Mouse (Mus musculus): ENCODE measurements at regions not wholly inside any gene's neighbourhood (a gene's known extent, or its start where the extent isn't known, plus 50 kb on each side); places are given as distances from the start of the nearest gene placed in this dataset.

DNA sequence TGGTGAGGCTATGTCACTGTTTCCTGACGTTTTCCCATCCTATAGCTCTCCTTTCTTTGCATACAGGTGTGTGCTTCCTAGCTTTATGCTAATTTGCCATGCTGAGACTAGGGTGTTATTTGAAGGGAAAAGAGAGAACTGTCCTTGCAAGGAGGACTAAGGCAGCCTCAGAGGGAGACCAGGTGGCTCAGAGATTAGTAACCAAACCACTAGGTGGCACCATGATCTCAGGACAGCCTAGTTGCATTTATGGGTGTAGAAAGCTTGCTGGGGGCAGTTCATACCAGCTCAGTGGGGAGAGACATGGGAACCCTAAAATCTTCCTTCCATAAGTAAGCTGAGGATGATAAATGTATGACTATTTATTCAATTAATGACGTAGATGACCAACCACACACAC is 68.9 kb upstream of the Dnajc19 start:
- no peak for DNase-seq (ENCODE audit: extremely low read depth, insufficient read length, low spot score)

DNA sequence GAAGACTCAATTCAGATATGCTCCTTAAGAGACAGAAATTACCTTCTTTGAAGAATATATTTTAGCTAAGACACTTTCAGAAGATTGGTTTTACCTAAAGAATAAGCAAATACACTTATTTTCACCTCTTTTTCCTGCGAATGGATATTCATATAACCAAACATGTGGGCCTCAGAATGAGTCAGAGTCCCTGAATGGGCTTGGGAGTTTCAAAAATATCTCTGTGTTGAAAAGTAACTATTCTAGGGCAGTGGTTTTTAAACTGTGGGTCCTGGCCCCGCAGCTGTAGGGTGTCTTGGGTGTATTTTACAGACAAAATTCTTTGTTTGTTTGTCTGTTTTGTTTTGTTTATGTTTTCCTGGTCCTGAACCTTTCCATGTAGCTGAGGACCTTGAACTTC is 62.5 kb upstream of the Dnajc19 start:
- no peak for DNase-seq (ENCODE audit: extremely low read depth, insufficient read length, low spot score)

DNA sequence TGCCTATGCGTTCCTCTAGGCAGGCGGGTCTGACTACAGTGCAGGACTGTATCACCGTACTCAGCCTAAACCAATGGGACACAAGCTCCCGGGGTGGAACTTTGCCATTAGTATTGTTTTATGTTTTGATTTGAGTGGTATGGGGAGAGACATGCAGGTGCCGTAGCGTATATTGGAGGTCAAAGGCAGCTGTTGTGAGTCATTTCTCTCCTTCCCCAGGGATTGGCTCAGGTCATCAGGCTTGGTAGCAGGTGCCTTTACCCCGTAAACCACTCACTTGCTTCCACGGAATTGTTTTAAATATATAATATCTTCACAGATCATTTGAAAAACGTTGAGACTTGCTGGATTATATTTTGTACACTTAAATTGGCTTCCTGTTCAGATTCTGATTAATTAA is 58.1 kb upstream of the Dnajc19 start:
- DNase-seq (ENCODE audit: extremely low read depth, insufficient read length, low spot score), result no peak

DNA sequence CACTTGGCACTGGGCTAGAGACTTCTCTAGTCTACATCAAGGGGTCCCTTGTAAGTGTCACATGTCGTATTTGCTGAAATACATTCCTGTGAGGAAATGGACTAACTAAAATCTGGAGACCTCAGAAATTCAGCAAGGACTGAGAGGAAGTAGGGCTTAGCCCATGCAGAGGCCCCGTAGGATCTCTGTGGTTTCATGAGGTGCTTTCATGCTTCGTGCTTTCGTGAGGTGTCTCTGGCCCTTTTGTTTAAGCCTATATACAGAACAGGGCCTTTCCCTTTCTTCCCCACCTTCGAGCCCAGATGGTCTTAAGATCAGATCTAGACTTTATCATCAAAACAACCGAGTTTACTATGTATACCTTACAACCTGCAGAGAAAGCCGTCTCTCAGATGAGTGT is 56.9 kb upstream of the Dnajc19 start:
- no peak for DNase-seq (ENCODE audit: extremely low read depth, insufficient read length, low spot score)

DNA sequence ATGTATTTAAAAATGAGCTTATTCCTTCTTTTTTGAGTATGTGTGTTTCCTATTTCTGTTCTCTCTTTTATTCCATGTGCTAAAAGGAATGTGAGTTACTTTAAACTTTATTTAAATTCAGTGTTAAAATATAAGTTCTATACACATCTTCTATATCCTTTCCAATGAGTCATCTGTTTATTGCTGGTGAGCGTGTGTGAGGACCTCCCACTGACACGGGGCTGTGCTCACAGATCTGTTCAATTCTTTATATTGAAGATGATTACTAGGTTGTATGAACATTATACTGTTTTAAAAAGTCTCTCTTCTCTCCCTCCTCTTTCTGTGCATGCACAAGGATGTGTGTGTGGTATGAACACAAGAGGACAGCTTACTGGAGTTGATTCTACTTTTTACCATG is 55.3 kb upstream of the Dnajc19 start:
- DNase-seq (ENCODE audit: extremely low read depth, insufficient read length, low spot score), result no peak

All from 3134 (cell line).